Mouse (Mus musculus) forelimb bud, embryonic 11.5 days (tissue): ENCODE data around the gene Tmod3.
"Not testable (repeated sequence)": the region's sequence is repeated elsewhere in the genome, so short reads cannot be mapped to it uniquely, and the experiment has no call there.

ENCODE experiments used
- DNase-seq: peaks from one replicate; pipeline ENCODE4 v3.0.0-alpha.2; 2012; ENCODE audit warnings: low read depth, low spot score

Tmod3 gene

GRCm38 (mm10) chr9:75498571-75498970 lies 60.9 kb downstream of the Tmod3 start:
- DNase-seq = no peak

- DNase-seq = no peak
Observed at GRCm38 (mm10) chr9:75495945-75496344, 63.5 kb downstream of the Tmod3 start.

DNA sequence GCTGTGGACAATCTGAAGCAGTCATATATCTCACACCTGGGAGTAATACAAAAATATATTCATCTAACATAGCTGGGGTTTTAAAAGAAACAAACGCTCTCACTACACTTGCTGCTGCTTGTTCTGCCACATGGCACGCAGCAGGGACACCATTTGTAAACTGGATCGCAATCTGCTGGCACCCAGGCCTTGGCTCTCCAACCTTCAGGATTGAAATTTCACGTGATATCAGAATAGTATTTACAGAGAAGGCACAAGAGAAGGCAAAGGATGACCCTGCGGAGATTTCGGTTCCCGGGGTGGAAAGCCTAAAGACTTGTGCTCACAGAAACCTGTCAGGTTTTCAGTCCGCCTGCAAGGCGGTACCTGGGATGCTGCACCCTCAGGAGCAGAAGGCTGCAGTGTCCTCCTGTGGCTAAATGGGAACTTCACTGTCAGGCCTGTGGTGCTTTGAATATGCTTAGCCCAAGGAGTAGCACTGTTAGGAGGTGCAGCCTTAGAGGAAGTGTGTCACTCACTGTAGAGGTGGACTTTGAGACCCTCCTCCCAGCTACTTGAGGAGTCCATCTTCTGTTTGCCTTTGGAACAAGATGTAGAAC lies 65.0 kb downstream of the Tmod3 start:
- no peak for DNase-seq

GRCm38 (mm10) chr9:75488255-75488654 lies 71.2 kb downstream of the Tmod3 start:
- DNase-seq = not testable (repeated sequence)

GRCm38 (mm10) chr9:75485231-75485630 lies 74.2 kb downstream of the Tmod3 start:
- no peak for DNase-seq

- no peak for DNase-seq
Observed at GRCm38 (mm10) chr9:75480536-75481075, 78.9 kb downstream of the Tmod3 start.

DNA sequence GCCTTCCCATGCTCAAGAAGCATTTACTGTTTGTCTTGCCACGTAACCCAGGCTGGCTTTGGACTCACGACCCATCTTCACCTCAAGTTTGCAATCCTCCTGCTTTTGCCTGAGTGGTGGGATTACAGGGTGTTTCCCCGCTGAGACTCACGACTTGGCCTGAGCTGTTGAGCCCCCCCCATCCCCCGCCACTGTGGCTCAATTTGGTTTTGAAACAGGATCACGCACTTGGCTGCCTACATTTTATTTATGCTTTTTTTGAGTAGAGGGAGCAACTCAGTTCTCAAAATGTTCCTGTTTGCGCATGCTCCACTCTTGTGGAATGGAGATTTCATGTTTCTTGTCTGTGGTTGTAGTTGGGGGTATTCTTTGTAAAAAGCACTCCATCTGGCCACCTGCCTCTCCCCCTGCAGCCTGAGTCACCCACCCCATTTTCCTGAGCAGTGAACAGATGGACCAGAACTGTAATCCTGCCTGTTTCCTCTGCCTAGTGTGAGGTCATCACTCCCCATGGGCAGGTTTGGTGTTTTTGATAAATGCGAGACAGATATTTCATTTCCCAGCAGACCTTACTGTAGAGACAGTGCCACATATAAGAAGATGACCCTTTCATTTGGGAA lies 80.2 kb downstream of the Tmod3 start:
- no peak for DNase-seq

DNA sequence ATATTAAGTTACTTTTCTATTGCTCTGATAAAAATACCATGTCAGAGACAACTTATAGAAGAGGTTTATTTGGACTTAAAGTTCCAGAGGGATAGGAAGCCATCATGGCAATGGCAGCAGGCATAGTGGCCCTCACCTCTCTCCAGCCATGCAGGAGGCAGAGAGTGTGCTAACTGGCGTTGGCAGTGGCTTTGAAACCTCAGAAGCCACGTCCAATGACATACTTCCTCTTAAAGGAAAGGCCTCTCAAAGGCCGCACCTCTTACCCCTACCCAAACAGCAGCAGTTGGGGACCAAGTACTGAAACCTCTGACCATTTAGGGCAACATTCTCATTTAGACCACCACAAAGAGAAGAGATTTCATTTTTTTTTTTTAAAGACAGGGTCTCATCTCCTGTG lies 82.2 kb downstream of the Tmod3 start:
- no peak for DNase-seq

DNA sequence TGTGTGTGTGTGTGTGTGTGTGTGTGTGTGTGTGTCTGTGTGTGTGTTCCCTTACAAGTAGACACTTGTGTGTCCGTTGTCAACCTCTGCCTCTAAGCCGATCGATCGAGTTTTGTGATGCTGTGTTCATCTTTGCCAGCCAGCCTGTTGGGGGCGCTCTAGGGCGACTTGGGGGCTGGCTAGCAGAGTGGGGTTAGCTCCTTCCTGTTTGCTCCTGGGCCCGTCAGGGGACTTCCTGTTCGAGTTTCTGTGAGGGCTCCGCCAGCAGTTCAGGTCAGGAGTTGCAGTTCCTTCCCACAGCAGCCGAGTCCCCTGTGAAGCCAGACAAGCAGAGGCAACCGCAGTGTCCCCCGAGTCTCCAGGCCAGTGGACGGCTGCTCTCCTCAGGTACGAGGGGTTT lies 91.2 kb downstream of the Tmod3 start:
- DNase-seq = peak; percentile 6

GRCm38 (mm10) chr9:75467581-75467980 lies 91.9 kb downstream of the Tmod3 start:
- no peak for DNase-seq

DNA sequence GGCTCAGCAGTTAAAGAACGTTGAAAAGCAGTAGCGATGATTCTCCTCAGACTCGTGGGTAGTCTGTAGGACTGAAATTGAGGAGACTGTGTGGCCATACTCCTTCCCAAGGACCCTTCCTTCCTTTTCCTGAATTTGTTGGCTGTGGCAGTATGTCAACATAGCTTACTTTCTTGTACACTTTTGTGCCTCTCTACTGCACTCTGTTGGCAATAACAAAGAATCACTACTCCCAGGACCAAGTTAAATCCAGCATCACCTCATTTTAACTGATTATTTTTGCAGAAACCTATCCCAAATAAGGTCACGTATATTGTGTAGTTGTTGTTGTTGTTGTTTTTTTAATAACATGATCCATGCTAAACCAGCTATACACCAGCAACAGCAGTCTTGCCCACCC lies 92.8 kb downstream of the Tmod3 start:
- no peak for DNase-seq

DNA sequence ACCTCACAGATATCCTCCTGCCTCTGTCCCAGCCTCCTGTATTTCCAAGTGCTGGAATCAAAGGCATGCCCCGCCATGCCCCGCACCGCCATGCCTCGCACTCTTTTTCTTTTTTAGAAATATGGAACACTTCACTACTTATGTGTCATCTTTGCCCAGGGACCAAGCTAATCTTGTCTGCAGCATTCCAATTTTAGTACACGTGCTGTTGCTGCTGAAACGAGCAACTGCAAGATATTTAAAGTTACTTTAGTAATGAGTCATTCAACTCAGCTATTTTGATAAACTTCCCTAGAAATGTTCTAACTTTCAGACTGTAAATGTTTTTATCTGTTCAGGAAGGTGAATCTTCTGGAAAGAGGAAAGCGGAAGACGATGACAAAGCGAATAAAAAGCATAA lies 93.6 kb downstream of the Tmod3 start:
- DNase-seq = no peak

DNA sequence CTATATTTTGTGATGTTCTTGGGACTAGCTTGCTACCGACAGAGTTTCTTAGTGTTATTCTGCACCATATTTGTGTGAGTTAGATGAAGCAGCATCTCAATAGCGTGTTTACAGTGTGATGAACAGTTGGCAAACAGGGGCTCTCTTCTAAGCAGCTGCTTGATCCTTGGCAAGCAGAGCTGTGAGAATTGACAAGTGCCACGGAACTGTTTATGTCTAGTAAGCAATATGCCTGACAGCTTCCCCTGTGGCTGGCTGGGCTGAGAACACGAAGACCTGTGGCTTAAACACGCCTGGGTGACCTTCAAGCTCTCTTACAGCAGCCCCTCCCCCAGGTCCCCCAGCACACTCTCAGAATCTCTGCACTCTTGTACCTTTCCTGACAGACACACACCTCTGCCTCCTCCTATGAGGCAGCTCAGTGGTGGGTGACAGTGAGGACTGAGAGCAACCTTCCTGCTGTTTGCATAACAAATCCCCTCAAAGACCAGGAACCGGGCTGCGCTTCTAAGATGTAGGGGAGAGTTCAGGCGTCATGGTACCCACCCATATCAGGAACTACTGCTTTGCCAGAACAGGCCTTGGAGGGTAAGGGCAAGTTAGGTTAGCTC lies 96.3 kb downstream of the Tmod3 start:
- DNase-seq = no peak

GRCm38 (mm10) chr9:75455684-75456083 lies 103.8 kb downstream of the Tmod3 start:
- no peak for DNase-seq

DNA sequence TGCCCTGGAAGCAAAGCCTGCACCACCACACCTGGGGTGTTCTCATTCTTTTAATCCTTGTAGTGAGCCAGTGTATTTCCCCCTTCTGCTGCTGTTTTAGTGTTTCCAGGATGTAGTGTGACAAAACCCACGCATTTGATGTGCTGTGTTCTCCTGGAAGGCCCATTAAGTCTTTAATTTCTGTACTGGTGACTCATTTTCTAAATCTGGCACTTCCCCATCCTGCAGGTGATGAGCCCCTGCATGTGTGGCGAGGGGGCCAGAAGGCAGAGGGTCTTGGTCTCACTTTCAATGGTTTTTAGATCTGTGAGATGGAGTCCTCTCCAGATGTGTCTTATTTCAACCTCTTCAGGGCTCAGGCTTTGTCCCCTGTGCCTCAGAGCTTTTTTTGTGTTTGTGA lies 105.5 kb downstream of the Tmod3 start:
- DNase-seq = no peak

GRCm38 (mm10) chr9:75448021-75448420 lies 111.4 kb downstream of the Tmod3 start:
- no peak for DNase-seq
